Mouse (Mus musculus): ENCODE measurements around the gene Taar6. TPM values are rescaled to one million over a fixed set of nuclear protein-coding genes. Genes with fewer than 3 reads are reported as not detected.
A peak's percentile ranks its signal among the peaks of the same experiment; 100 is the strongest.

The Taar6 gene
- polyA plus RNA-seq, 2 experiments, result not detected

DNA sequence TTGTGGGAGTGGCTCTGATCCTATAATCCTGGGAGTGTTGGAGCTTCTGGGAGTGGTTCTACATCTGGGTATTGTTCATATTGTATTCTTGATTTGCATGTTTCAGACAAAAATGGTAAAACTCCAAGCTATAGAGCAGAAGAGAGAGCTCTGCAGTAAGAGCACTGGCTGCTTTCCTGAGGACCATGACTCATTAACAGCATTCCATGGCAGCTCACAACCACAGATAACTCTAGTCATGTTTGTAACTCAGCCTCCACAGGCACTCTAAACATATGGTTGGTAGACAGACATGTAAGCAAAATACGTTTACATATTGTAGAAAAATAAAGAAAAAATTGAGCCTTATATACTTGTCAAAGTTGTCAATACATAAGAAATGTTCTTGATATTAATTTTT, 21.0 kb upstream of the Taar6 start:
- no peaks in the 10 kb centered on the region for H3K27me3 ChIP-seq (ENCODE audit: control insufficient read depth, insufficient read depth, low read length)
- 43% methylated on average over 1 of the region's 1 CpGs for WGBS (ENCODE audit: insufficient replicate concordance)
- DNase-seq (ENCODE audit: low read depth in 3 of 3, low spot score in 3 of 3), result no peak
- H3K4me3 ChIP-seq (ENCODE audit: insufficient read depth in 1 of 2, low read depth in 2 of 2, low read length in 2 of 2), result no peak overlapping the region
- no peak overlapping the region for H3K4me2 ChIP-seq (ENCODE audit: low read depth)
- no peak for ATAC-seq (ENCODE audit: insufficient read depth)
- H3K36me3 ChIP-seq (replicated peaks; ENCODE audit: control insufficient read depth, insufficient read depth, low read depth), result no peaks in the 10 kb centered on the region
- H3K27ac ChIP-seq, result no peak overlapping the region
- peaks cover 13 to 22% of the 10 kb centered on the region in 2 experiments for H3K4me1 ChIP-seq (replicated peaks; ENCODE audit: control insufficient read depth in 2 of 2, insufficient read depth in 2 of 2, low read length in 1 of 2)
- TF ChIP-seq CTCF (IDR thresholded peaks at IDR 0.05; ENCODE audit: low read depth), result no peak
- no peak for TF ChIP-seq EP300 (IDR thresholded peaks at IDR 0.05; ENCODE audit: low read depth)
- no peak overlapping the region for H3K9ac ChIP-seq (replicated peaks)
- H3K9me3 ChIP-seq (ENCODE audit: control insufficient read depth, low read length), result no peaks in the 10 kb centered on the region

DNA sequence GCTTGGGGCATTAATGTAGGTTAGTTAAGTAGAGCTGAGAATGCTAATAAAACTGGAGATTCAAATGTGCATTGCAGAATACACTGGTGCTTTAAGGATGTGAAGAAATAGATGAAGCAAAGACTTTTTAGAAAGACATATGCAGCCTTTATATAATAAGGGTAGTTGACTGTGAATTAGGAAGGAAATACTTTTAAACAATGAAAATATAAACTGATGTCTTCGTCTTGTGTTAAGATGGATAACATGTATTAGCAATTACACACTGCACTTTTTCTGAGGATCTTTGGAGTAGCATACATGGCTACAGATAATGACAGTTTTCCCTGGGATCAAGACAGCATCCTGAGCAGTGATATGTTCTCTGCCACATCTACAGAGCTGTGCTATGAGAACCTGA, 14.2 kb upstream of the Taar6 start, which contains the start of gene Taar7b:
Taar7b (plus strand) TSS at position 301 of the 400 bp plus-strand sequence.
- no peaks in the 10 kb centered on the region for H3K4me1 ChIP-seq (replicated peaks; ENCODE audit: control insufficient read depth in 2 of 2, insufficient read depth in 2 of 2, low read length in 1 of 2)
- no peak within 1 kb of the TSS for H3K9ac ChIP-seq (replicated peaks)
- no peak within 1 kb of the TSS for H3K4me3 ChIP-seq (ENCODE audit: insufficient read depth in 1 of 2, low read depth in 2 of 2, low read length in 2 of 2)
- no peak for DNase-seq (ENCODE audit: low read depth in 3 of 3, low spot score in 3 of 3)
- ATAC-seq (ENCODE audit: insufficient read depth), result no peak
- no peak within 1 kb of the TSS for H3K27ac ChIP-seq
- no peak within 1 kb of the TSS for H3K4me2 ChIP-seq (ENCODE audit: low read depth)
- no peaks in the 10 kb centered on the region for H3K9me3 ChIP-seq (ENCODE audit: control insufficient read depth, low read length)
- WGBS (ENCODE audit: insufficient replicate concordance), result 67% methylated on average over 1 of the region's 1 CpGs
- H3K36me3 ChIP-seq (replicated peaks; ENCODE audit: control insufficient read depth, insufficient read depth, low read depth), result no peaks in the 10 kb centered on the region
- TF ChIP-seq EP300 (IDR thresholded peaks at IDR 0.05; ENCODE audit: low read depth) (no peak), CTCF (IDR thresholded peaks at IDR 0.05; ENCODE audit: low read depth) (no peak)
- no peaks in the 10 kb centered on the region for H3K27me3 ChIP-seq (ENCODE audit: control insufficient read depth, insufficient read depth, low read length)

DNA sequence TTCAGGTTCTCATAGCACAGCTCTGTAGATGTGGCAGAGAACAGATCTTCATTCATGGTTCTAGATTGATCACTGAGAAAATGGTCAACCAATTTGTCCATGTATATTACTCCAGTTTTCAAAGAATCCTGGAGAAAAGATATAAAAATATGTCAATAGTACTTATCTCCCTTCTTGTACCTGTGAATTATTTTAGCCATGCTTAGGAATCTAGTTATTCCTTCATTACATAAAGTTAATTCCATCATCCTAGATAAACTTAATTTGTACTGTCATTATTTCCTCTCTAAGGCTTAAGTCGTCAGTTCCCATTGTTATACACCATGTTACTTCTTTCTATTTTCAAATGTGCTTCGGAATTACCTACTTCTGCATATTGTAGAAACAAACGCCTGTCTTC, 7.9 kb upstream of the Taar6 start, which contains the start of gene Taar7a:
Taar7a (minus strand) TSS at position 101 of the 400 bp plus-strand sequence.
- H3K36me3 ChIP-seq (replicated peaks; ENCODE audit: control insufficient read depth, insufficient read depth, low read depth), result no peaks in the 10 kb centered on the region
- H3K27me3 ChIP-seq (ENCODE audit: control insufficient read depth, insufficient read depth, low read length), result no peaks in the 10 kb centered on the region
- TF ChIP-seq EP300 (IDR thresholded peaks at IDR 0.05; ENCODE audit: low read depth) (no peak), CTCF (IDR thresholded peaks at IDR 0.05; ENCODE audit: low read depth) (no peak)
- H3K4me3 ChIP-seq (ENCODE audit: insufficient read depth in 1 of 2, low read depth in 2 of 2, low read length in 2 of 2), result no peak within 1 kb of the TSS
- no peak within 1 kb of the TSS for H3K27ac ChIP-seq
- no peak within 1 kb of the TSS for H3K4me2 ChIP-seq (ENCODE audit: low read depth)
- 59% methylated on average over 3 of the region's 3 CpGs for WGBS (ENCODE audit: insufficient replicate concordance)
- ATAC-seq (ENCODE audit: insufficient read depth), result no peak
- DNase-seq (ENCODE audit: low read depth in 3 of 3, low spot score in 3 of 3), result no peak
- no peaks in the 10 kb centered on the region for H3K4me1 ChIP-seq (replicated peaks; ENCODE audit: control insufficient read depth in 2 of 2, insufficient read depth in 2 of 2, low read length in 1 of 2)
- no peaks in the 10 kb centered on the region for H3K9me3 ChIP-seq (ENCODE audit: control insufficient read depth, low read length)
- H3K9ac ChIP-seq (replicated peaks), result no peak within 1 kb of the TSS

DNA sequence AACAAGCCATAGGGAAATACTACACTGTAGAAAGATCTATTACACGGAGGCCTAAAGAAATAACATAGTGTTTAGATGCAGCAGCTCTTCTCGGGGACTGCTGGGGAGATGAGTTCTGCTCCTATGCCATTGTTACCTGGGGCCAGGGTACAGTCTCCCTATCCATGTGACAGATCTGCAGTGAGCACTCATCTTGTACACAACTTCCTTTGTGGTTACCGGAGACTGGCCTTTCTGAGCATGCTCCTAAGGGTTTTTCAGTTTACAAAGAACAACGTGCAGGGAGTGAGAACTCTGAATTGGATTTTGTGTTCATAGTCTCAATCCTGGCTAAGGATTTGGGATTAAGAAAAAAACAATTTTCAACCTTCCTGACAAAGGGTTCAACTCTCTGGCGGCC, 973 bp upstream of the Taar6 start:
- H3K36me3 ChIP-seq (replicated peaks; ENCODE audit: control insufficient read depth, insufficient read depth, low read depth), result no peaks in the 10 kb centered on the region

DNA sequence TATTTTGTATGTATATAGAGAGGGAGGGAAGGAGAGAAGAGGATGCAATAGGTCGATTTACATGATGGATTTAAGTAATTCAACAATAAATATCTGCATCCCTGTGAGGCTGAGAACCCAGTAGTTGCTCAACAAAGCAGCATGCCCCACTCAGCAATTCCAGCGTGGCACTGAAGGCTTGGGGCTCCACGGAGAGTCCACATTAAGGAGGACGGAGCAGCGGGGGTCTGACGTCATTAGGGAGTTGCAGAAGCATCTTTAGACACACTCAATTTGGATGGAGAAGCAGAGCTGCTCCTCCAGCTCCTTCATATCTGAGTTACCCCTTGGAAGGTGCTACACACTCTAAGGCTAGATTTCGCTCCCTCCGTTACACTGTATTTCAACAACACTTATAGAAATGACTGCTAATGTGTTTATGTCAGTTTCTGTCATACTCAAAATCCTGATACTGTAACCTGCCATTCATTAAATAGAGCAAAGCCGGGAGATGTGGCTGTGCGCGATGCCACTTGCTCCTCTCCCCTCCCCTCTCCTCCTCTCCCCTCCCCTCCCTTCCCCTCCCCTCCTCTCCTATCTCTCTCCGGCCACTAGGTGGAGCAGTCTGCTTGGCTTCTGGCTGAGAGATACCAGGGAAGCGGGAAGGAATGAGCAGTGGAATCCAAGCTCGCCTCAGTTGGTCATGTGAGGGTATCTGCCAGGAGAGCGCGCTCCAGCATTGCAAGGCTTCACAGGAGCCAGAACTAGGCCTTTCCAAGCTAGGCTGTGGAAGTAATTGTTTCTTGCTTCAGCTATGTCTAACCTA, 6.3 kb downstream of the Taar6 start:
- DNase-seq (ENCODE audit: low read depth in 3 of 3, low spot score in 3 of 3) (peak; percentile 30 to 46 (median 45)), ATAC-seq (ENCODE audit: insufficient read depth) (peak; percentile 53; the same call in 1 of the 2 replicates)
- no peak overlapping the region for H3K4me2 ChIP-seq (ENCODE audit: low read depth)
- no peaks in the 10 kb centered on the region for H3K27me3 ChIP-seq (ENCODE audit: control insufficient read depth, insufficient read depth, low read length)
- TF ChIP-seq CTCF (IDR thresholded peaks at IDR 0.05; ENCODE audit: low read depth) (peak; percentile 88), EP300 (IDR thresholded peaks at IDR 0.05; ENCODE audit: low read depth) (no peak)
- H3K4me3 ChIP-seq (ENCODE audit: insufficient read depth in 1 of 2, low read depth in 2 of 2, low read length in 2 of 2), result no peak overlapping the region
- no peak overlapping the region for H3K27ac ChIP-seq
- H3K9ac ChIP-seq (replicated peaks), result no peak overlapping the region
- 35% methylated on average over 16 of the region's 16 CpGs for WGBS (ENCODE audit: insufficient replicate concordance)
- no peaks in the 10 kb centered on the region for H3K9me3 ChIP-seq (ENCODE audit: control insufficient read depth, low read length)
- 0 out of 4 replicates have a peak, but pooled peaks cover 0 to 2% of the 10 kb centered on the region in 2 experiments for H3K4me1 ChIP-seq (replicated peaks; ENCODE audit: control insufficient read depth in 2 of 2, insufficient read depth in 2 of 2, low read length in 1 of 2)
- H3K36me3 ChIP-seq (replicated peaks; ENCODE audit: control insufficient read depth, insufficient read depth, low read depth), result no peaks in the 10 kb centered on the region

More for the DNA sequence above, 973 bp upstream of the Taar6 start:
- Histone ChIP-seq H3K27ac (no peak overlapping the region), H3K9me3 (ENCODE audit: control insufficient read depth, low read length) (no peaks in the 10 kb centered on the region), H3K4me1 (replicated peaks; ENCODE audit: control insufficient read depth in 2 of 2, insufficient read depth in 2 of 2, low read length in 1 of 2) (no peaks in the 10 kb centered on the region), H3K4me2 (ENCODE audit: low read depth) (no peak overlapping the region), H3K27me3 (ENCODE audit: control insufficient read depth, insufficient read depth, low read length) (no peaks in the 10 kb centered on the region), H3K9ac (replicated peaks) (no peak overlapping the region), H3K4me3 (ENCODE audit: insufficient read depth in 1 of 2, low read depth in 2 of 2, low read length in 2 of 2) (no peak overlapping the region)
- ATAC-seq (ENCODE audit: insufficient read depth), result no peak
- 30% methylated on average over 5 of the region's 5 CpGs for WGBS (ENCODE audit: insufficient replicate concordance)
- DNase-seq (ENCODE audit: low read depth in 3 of 3, low spot score in 3 of 3), result no peak
- TF ChIP-seq CTCF (IDR thresholded peaks at IDR 0.05; ENCODE audit: low read depth), result no peak
- TF ChIP-seq EP300 (IDR thresholded peaks at IDR 0.05; ENCODE audit: low read depth), result no peak

Data from liver, embryonic 14.5 days (tissue).